ENCODE assay signal across 7 mouse cellular contexts in the genomic region with DNA sequence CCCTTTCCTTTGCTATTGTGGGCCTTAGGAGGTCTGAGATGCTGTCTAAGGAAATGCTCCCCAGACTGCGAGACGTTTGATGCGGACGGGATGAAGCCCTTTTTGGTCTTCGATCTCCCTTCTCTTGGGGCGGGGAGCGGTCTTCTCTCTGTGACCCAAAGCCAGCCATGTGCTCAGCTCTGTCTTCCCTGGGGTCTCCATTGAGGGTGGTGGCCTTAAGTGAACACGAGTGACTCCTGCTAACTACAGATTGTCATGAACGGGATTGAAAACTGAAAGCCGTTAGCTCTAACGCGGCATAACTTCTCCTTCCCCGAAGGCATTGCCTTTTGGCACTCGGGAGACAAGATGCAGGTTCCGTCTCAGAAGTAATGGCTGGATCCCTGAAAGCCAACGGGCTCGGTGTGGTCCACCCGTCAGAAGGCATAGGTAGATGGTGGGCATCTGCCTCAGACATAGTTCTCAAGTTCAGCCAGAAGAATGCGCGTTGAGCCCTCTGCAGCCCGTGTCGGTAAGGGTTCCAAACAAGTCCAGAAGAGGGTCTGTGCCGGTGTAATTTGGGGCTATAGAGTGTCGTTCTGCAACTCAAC. TPM values are rescaled to one million over a fixed set of nuclear protein-coding genes. Genes with fewer than 3 reads are reported as not detected.
DNase-seq lines count a peak whose midpoint lies in the region; ATAC-seq and TF ChIP-seq lines count a peak whose summit lies in the region.

No protein-coding gene starts in this region.

- H3K36me3 ChIP-seq in lung, embryonic 16.5 days (ENCODE audit: control insufficient read depth, insufficient read depth, low read length) = peaks cover 27% of the 10 kb centered on the region
- peaks cover 19% of the 10 kb centered on the region for H3K36me3 ChIP-seq in intestine, embryonic 16.5 days (ENCODE audit: control insufficient read depth, insufficient read depth, low read length)
- peaks cover 42% of the 10 kb centered on the region for H3K36me3 ChIP-seq in neural tube, embryonic 12.5 days

- H3K4me2 ChIP-seq in lung, embryonic 16.5 days (ENCODE audit: low read depth, low read length) = peak overlapping the region; percentile 81
- H3K4me2 ChIP-seq in intestine, embryonic 16.5 days (ENCODE audit: low read depth, low read length) = peak overlapping the region; percentile 67
- peak overlapping the region; percentile 91 for H3K4me2 ChIP-seq in neural tube, embryonic 12.5 days (replicated peaks)

- TF ChIP-seq POLR2A in embryonic fibroblast, embryonic 13.5 days (IDR thresholded peaks at IDR 0.05; ENCODE audit: low read depth, low read length) = no peak

- 0% methylated on average over 24 of the region's 24 CpGs for WGBS in lung, embryonic 16.5 days
- WGBS in intestine, embryonic 16.5 days = 1% methylated on average over 24 of the region's 24 CpGs
- under 1% methylated on average over 24 of the region's 24 CpGs for whole genome bisulfite sequencing in neural tube, embryonic 12.5 days

- H3K4me3 ChIP-seq in lung, embryonic 16.5 days (ENCODE audit: low read length) = peak overlapping the region; percentile 87
- H3K4me3 ChIP-seq in embryonic fibroblast, embryonic 13.5 days (ENCODE audit: insufficient read depth, low read length) = peak overlapping the region; percentile 78
- H3K4me3 ChIP-seq in intestine, embryonic 16.5 days (ENCODE audit: low read length) = peak overlapping the region; percentile 80
- H3K4me3 ChIP-seq in neural tube, embryonic 12.5 days = peak overlapping the region; percentile 82

- peak overlapping the region; percentile 56 for H3K27ac ChIP-seq in lung, embryonic 16.5 days (ENCODE audit: low read length)
- peak overlapping the region; percentile 16 for H3K27ac ChIP-seq in embryonic fibroblast, embryonic 13.5 days (ENCODE audit: insufficient read depth, low read length)
- peak overlapping the region; percentile 82 for H3K27ac ChIP-seq in intestine, embryonic 16.5 days (ENCODE audit: low read length)
- H3K27ac ChIP-seq in neural tube, embryonic 12.5 days = 0 out of 2 replicates have a peak overlapping the region, but pooled peaks have one; percentile 20

- no peak for DNase-seq in lung, adult 18-20 months
- no peak for DNase-seq in adrenal gland, adult 18-20 months (ENCODE audit: low spot score in 2 of 2)
- no peak for DNase-seq in ovary, postnatal 36 days (ENCODE audit: low spot score)

- no peaks in the 10 kb centered on the region for H3K9me3 ChIP-seq in lung, embryonic 16.5 days (ENCODE audit: control insufficient read depth, low read length)
- no peaks in the 10 kb centered on the region for H3K9me3 ChIP-seq in intestine, embryonic 16.5 days (ENCODE audit: control insufficient read depth, low read length)
- no peaks in the 10 kb centered on the region for H3K9me3 ChIP-seq in neural tube, embryonic 12.5 days

- ATAC-seq in lung, embryonic 16.5 days (ENCODE audit: low read depth) = peak; percentile 5; the same call in 1 of the 2 replicates
- ATAC-seq in intestine, embryonic 16.5 days = no peak
- ATAC-seq in neural tube, embryonic 12.5 days (ENCODE audit: low FRiP score, low read depth) = peak; percentile 38; the same call in 1 of the 2 replicates

- H3K9ac ChIP-seq in lung, embryonic 16.5 days (ENCODE audit: low read length) = peak overlapping the region; percentile 90
- peak overlapping the region; percentile 94 for H3K9ac ChIP-seq in intestine, embryonic 16.5 days (ENCODE audit: low read depth, low read length)
- H3K9ac ChIP-seq in neural tube, embryonic 12.5 days = peak overlapping the region; percentile 87

- no peak for TF ChIP-seq CTCF in embryonic fibroblast, embryonic 13.5 days (IDR thresholded peaks at IDR 0.05; ENCODE audit: borderline replicate concordance, insufficient read depth, low read length)

- H3K4me1 ChIP-seq in lung, embryonic 16.5 days (replicated peaks; ENCODE audit: control insufficient read depth, insufficient read depth, low read length) = peaks cover 14% of the 10 kb centered on the region
- H3K4me1 ChIP-seq in embryonic fibroblast, embryonic 13.5 days (ENCODE audit: control insufficient read depth, insufficient read depth, low read length) = peaks cover 8% of the 10 kb centered on the region; the same call in 1 of the 2 replicates
- H3K4me1 ChIP-seq in intestine, embryonic 16.5 days (ENCODE audit: control insufficient read depth, insufficient read depth, low read length) = peaks cover 35% of the 10 kb centered on the region
- peaks cover 38% of the 10 kb centered on the region for H3K4me1 ChIP-seq in neural tube, embryonic 12.5 days

- 0 out of 2 replicates have a peak, but pooled peaks cover 2% of the 10 kb centered on the region for H3K27me3 ChIP-seq in lung, embryonic 16.5 days (ENCODE audit: control insufficient read depth, insufficient read depth, low read depth, low read length)
- no peaks in the 10 kb centered on the region for H3K27me3 ChIP-seq in intestine, embryonic 16.5 days (replicated peaks; ENCODE audit: control insufficient read depth, insufficient read depth, low read length)
- H3K27me3 ChIP-seq in neural tube, embryonic 12.5 days (replicated peaks) = no peaks in the 10 kb centered on the region; the same call in 1 of the 2 replicates

RNA-seq across cellular contexts. Expression of a gene that starts 17.8 kb away (rescaled TPM):
- 13.3 TPM in 2 replicates for polyA plus RNA-seq in lung, embryonic 16.5 days (2015; fragmentation: Nextera tagmentation; extraction: Ambion mirVana)
- polyA plus RNA-seq in embryonic fibroblast, embryonic 13.5 days (2011; ENCODE audit: insufficient read length, low read depth, missing spikeins) = 0.74 TPM in 1 of 2 replicates, not detected in the other
- 12.3 and 14.4 TPM in 2 replicates for polyA plus RNA-seq in intestine, embryonic 16.5 days (2015; fragmentation: Nextera tagmentation; extraction: Ambion mirVana)
- polyA plus RNA-seq in neural tube, embryonic 12.5 days (2016; fragmentation: Nextera tagmentation; extraction: Ambion mirVana) = 6.7 and 6.9 TPM in 2 replicates
- 10 to 100 TPM; 26.0 to 42.7 TPM for total RNA-seq in adrenal gland, adult 18-20 months (2021)

RNA-seq across cellular contexts. Expression of a gene that starts 18.6 kb away (rescaled TPM):
- polyA plus RNA-seq in lung, embryonic 16.5 days (2015; fragmentation: Nextera tagmentation; extraction: Ambion mirVana) = 5.0 and 11.0 TPM in 2 replicates
- polyA plus RNA-seq in embryonic fibroblast, embryonic 13.5 days (2011; ENCODE audit: insufficient read length, low read depth, missing spikeins) = not detected in 2 replicates
- polyA plus RNA-seq in intestine, embryonic 16.5 days (2015; fragmentation: Nextera tagmentation; extraction: Ambion mirVana) = 1.4 and 1.9 TPM in 2 replicates
- polyA plus RNA-seq in neural tube, embryonic 12.5 days (2016; fragmentation: Nextera tagmentation; extraction: Ambion mirVana) = 0.39 and 0.79 TPM in 2 replicates
- total RNA-seq in adrenal gland, adult 18-20 months (2021) = 10 to 100 TPM; 12.5 to 13.2 TPM

RNA-seq across cellular contexts. Expression of a gene that starts 45.1 kb away (rescaled TPM):
- polyA plus RNA-seq in lung, embryonic 16.5 days (2015; fragmentation: Nextera tagmentation; extraction: Ambion mirVana) = 17.9 and 19.6 TPM in 2 replicates
- polyA plus RNA-seq in embryonic fibroblast, embryonic 13.5 days (2011; ENCODE audit: insufficient read length, low read depth, missing spikeins) = 10.1 and 11.5 TPM in 2 replicates
- polyA plus RNA-seq in intestine, embryonic 16.5 days (2015; fragmentation: Nextera tagmentation; extraction: Ambion mirVana) = 10.8 and 11.9 TPM in 2 replicates
- polyA plus RNA-seq in neural tube, embryonic 12.5 days (2016; fragmentation: Nextera tagmentation; extraction: Ambion mirVana) = 4.9 and 6.5 TPM in 2 replicates
- 10 to 100 TPM; 12.1 to 17.6 TPM for total RNA-seq in adrenal gland, adult 18-20 months (2021)

Comparison
In these comparisons a context has a peak if more than half of its experiments do, and no peak if none do; other contexts are left out.
1. H3K27ac ChIP-seq: peak in every context shown above with its lines; median percentile 82 in intestine, embryonic 16.5 days; 56 in lung, embryonic 16.5 days; 20 in neural tube, embryonic 12.5 days; 16 in embryonic fibroblast, embryonic 13.5 days.